Mouse (Mus musculus): ENCODE data around the gene Rars2.

GRCm38 (mm10) chr4:34577028-34577427, 37.7 kb upstream of the Rars2 start:
- TF ChIP-seq POLR2A (IDR thresholded peaks at IDR 0.05; ENCODE audit: control insufficient read depth, low read depth, low read length) (no peak), CTCF (IDR thresholded peaks at IDR 0.05; ENCODE audit: control insufficient read depth, insufficient read depth, insufficient replicate concordance, low read depth, low read length) (no peak)
